Mouse (Mus musculus) heart, embryonic 10.5 days (tissue): Measurements from ENCODE around the gene Zfp773. TPM values are rescaled to one million over a fixed set of nuclear protein-coding genes. Genes with fewer than 3 reads are reported as not detected.

Experiments used
- polyA plus RNA-seq: library from polyadenylated mRNA; unstranded; fragments of >200 nt; fragmentation: Nextera tagmentation; extraction: Ambion mirVana; gene quantifications from 2 replicates; pipeline ENCODE4 v1.2.1, GENCODE M21; 2016

The Zfp773 gene
- polyA plus RNA-seq, 1 experiment from 2014 or later, result 1.1 TPM

Other genes starting within 250 kb of the Zfp773 start
- not detected in 2 replicates for gene Aurkc, start 141.5 kb downstream of the Zfp773 start, polyA plus RNA-seq
- gene Zfp954, start 15.3 kb downstream of the Zfp773 start, polyA plus RNA-seq, result 9.2 and 9.3 TPM in 2 replicates
- gene Zfp418, start 34.6 kb upstream of the Zfp773 start, polyA plus RNA-seq, result 1.1 and 1.8 TPM in 2 replicates
- gene Zfp772, start 73.2 kb upstream of the Zfp773 start, polyA plus RNA-seq, result 4.2 and 5.8 TPM in 2 replicates
- gene Vmn2r29, start 110.6 kb upstream of the Zfp773 start, polyA plus RNA-seq, result 0.15 and 0.41 TPM in 2 replicates
- gene Gm45844, start 141.5 kb upstream of the Zfp773 start, polyA plus RNA-seq, result 1.1 and 2.3 TPM in 2 replicates
- gene Clcn4, start 164.1 kb upstream of the Zfp773 start, polyA plus RNA-seq, result 38.7 and 42.6 TPM in 2 replicates
- gene Vmn2r30, start 200.9 kb upstream of the Zfp773 start, polyA plus RNA-seq, result not detected in 2 replicates
- gene Gm45783, start 237.8 kb upstream of the Zfp773 start, polyA plus RNA-seq, result not detected in 2 replicates